Mouse (Mus musculus) mammary gland, adult 2 months (tissue): Measurements from ENCODE around the gene Adgrg1. TPM values are rescaled to one million over a fixed set of nuclear protein-coding genes. Genes with fewer than 3 reads are reported as not detected.

ENCODE experiments used
- polyA plus RNA-seq: library from polyadenylated mRNA; depleted of rRNA; stranded (reverse); fragments of >200 nt; gene quantifications from 2 replicates; pipeline ENCODE4 v1.2.3, GENCODE M21; 2012; ENCODE audit warnings: low replicate concordance; rRNA removed

The Adgrg1 gene
- 138 and 237 TPM in 2 replicates for polyA plus RNA-seq

GRCm38 (mm10) chr8:94974467-94975165, at the start of gene Adgrg1:
Adgrg1 (plus strand) TSS chr8:94974751.

DNA sequence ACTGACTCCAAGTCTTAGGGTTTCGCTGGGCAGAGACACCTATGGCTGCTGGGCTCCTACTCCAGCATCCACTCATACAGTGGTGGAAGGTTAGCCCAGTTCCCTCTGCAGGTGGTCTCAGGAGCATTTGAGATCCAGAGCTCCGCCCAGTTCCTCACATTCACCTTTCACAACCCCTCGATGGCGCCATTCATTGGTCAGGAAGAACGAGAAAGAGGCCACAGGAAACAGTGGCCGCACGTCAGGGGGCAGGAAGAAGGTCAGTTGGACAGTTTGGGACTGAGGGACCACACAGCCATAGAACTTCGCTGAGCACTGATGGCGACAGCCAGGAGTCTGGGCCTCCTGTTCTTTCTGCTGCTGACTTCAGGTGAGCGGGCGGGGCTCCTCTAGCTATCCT, 42.9 kb downstream of the Adgrg1 start, which contains the start of gene Adgrg3:
Gene Adgrg3 (plus strand): TSS at position 242 of the 400 bp plus-strand sequence.

GRCm38 (mm10) chr8:95054927-95055510, 80.5 kb downstream of the Adgrg1 start, which contains the start of gene Drc7:
Drc7 (plus strand) TSS chr8:95055103.

Other genes starting within 250 kb of the Adgrg1 start
- 51.7 and 54.3 TPM in 2 replicates for gene Ccl22, start 229.2 kb upstream of the Adgrg1 start, polyA plus RNA-seq
- 38.3 and 72.8 TPM in 2 replicates for gene Cx3cl1, start 202.7 kb upstream of the Adgrg1 start, polyA plus RNA-seq
- gene Ccl17, start 164.3 kb upstream of the Adgrg1 start, polyA plus RNA-seq, result 2.1 TPM in 2 replicates
- 317 and 419 TPM in 2 replicates for gene Coq9, start 136.4 kb upstream of the Adgrg1 start, polyA plus RNA-seq
- 33.1 and 36.7 TPM in 2 replicates for gene Ciapin1, start 136.4 kb upstream of the Adgrg1 start, polyA plus RNA-seq
- gene Polr2c, start 117.3 kb upstream of the Adgrg1 start, polyA plus RNA-seq, result 67.7 and 133 TPM in 2 replicates
- gene Dok4, start 98.4 kb upstream of the Adgrg1 start, polyA plus RNA-seq, result 19.6 and 19.7 TPM in 2 replicates
- 9.3 and 24.4 TPM in 2 replicates for gene Ccdc102a, start 56.7 kb upstream of the Adgrg1 start, polyA plus RNA-seq
- gene Adgrg5, start 51.1 kb upstream of the Adgrg1 start, polyA plus RNA-seq, result 22.7 and 31.4 TPM in 2 replicates
- 7.5 and 9.6 TPM in 2 replicates for gene Adgrg3, start 42.9 kb downstream of the Adgrg1 start, polyA plus RNA-seq
- 0.08 and 0.09 TPM in 2 replicates for gene Drc7, start 80.4 kb downstream of the Adgrg1 start, polyA plus RNA-seq
- gene Katnb1, start 106.4 kb downstream of the Adgrg1 start, polyA plus RNA-seq, result 14.9 and 19.3 TPM in 2 replicates
- 27.6 and 44.8 TPM in 2 replicates for gene Kifc3, start 228.1 kb downstream of the Adgrg1 start, polyA plus RNA-seq